Mouse (Mus musculus) G1E (cell line): ENCODE measurements at regions not wholly inside any gene's neighbourhood (a gene's known extent, or its start where the extent isn't known, plus 50 kb on each side); places are given as distances from the start of the nearest gene placed in this dataset.

Experiments used
- CTCF ChIP-seq: IDR thresholded peaks from 2 replicates; pipeline ENCODE4 v1.5.1; 2012; ENCODE audit warnings: low read depth, low read length, inconsistent platforms, mixed read lengths
- GATA1 ChIP-seq: IDR thresholded peaks from 2 replicates; pipeline ENCODE4 v1.6.1; 2012; ENCODE audit warnings: borderline replicate concordance, low read length, inconsistent platforms, mixed read lengths
- GATA2 ChIP-seq: IDR thresholded peaks from 2 replicates; pipeline ENCODE4 v1.6.1; 2012; ENCODE audit warnings: low read depth, low read length, inconsistent platforms, borderline replicate concordance
- POLR2AphosphoS5 ChIP-seq: IDR thresholded peaks from 2 replicates; pipeline ENCODE4 v1.6.1; 2012; ENCODE audit warnings: low read depth, low read length, inconsistent platforms; ENCODE audit not compliant: insufficient replicate concordance
- TAL1 ChIP-seq: conservative IDR thresholded peaks from 2 replicates; pipeline ENCODE4 v1.6.1; 2012; ENCODE audit warnings: low read depth, low read length, inconsistent platforms, mixed read lengths

GRCm38 (mm10) chr4:84189315-84189714 is 485.8 kb downstream of the Bnc2 start:
- TF ChIP-seq CTCF: no peak
- TF ChIP-seq GATA2: no peak
- no peak for TF ChIP-seq POLR2AphosphoS5
- no peak for TF ChIP-seq GATA1
- TF ChIP-seq TAL1: no peak
